Mouse (Mus musculus) C2C12 (cell line): ENCODE measurements around the gene Morn3. TPM values are rescaled to one million over a fixed set of nuclear protein-coding genes. Genes with fewer than 3 reads are reported as not detected.

ENCODE experiments used
- H3K27me3 ChIP-seq: one replicate; pipeline ENCODE4 v1.6.1; 2011; ENCODE audit not compliant: control insufficient read depth, insufficient read depth, insufficient read length
- H3K36me3 ChIP-seq: one replicate; pipeline ENCODE4 v1.6.1; 2011; ENCODE audit not compliant: control insufficient read depth, insufficient read depth
- H3K4me3 ChIP-seq: one replicate; pipeline ENCODE4 v1.5.1; 2011; ENCODE audit warnings: mild to moderate bottlenecking, control low read depth; ENCODE audit not compliant: poor library complexity, insufficient read depth, severe bottlenecking
- H3K79me2 ChIP-seq: one replicate; pipeline ENCODE4 v1.6.1; 2011; ENCODE audit not compliant: control insufficient read depth, insufficient read depth
- H3K79me3 ChIP-seq: one replicate; pipeline ENCODE4 v1.6.1; 2011; ENCODE audit warnings: low read depth, control low read depth
- H3ac ChIP-seq: one replicate; pipeline ENCODE3; 2011; ENCODE audit warnings: low read depth; ENCODE audit not compliant: control insufficient read depth, insufficient read length
- CEBPB ChIP-seq: IDR thresholded peaks from one replicate; pipeline ENCODE4 v1.6.1; 2011; ENCODE audit warnings: low read depth, mild to moderate bottlenecking, control low read depth, moderate library complexity
- CTCF ChIP-seq: IDR thresholded peaks from one replicate; pipeline ENCODE4 v1.5.1; 2011; ENCODE audit not compliant: control insufficient read depth, insufficient read depth, insufficient read length
- FOSL1 ChIP-seq: IDR thresholded peaks from one replicate; pipeline ENCODE4 v1.8.0; 2011; ENCODE audit warnings: mild to moderate bottlenecking, low read length; ENCODE audit not compliant: poor library complexity, insufficient read depth, severe bottlenecking
- MAX ChIP-seq: IDR thresholded peaks from one replicate; pipeline ENCODE4 v1.6.1; 2011; ENCODE audit warnings: mild to moderate bottlenecking, control low read depth
- MYOD1 ChIP-seq: IDR thresholded peaks from one replicate; pipeline ENCODE4 v1.6.1; 2011; ENCODE audit warnings: low read depth; ENCODE audit not compliant: control insufficient read depth, insufficient read length
- MYOG ChIP-seq: IDR thresholded peaks from one replicate; pipeline ENCODE4 v1.6.1; 2011; ENCODE audit not compliant: control insufficient read depth, insufficient read length; ENCODE audit errors: extremely low read depth
- USF1 ChIP-seq: IDR thresholded peaks from one replicate; pipeline ENCODE4 v1.6.1; 2011; ENCODE audit warnings: low read depth, mild to moderate bottlenecking, control low read depth, moderate library complexity
- polyA plus RNA-seq: library from polyadenylated mRNA; unstranded; fragments of >200 nt; fragmentation: generic; extraction: Trizol; gene quantifications from one replicate; pipeline ENCODE4 v1.2.1, GENCODE M21; 2012; ENCODE audit warnings: missing spikeins

The Morn3 gene
- polyA plus RNA-seq, 1 experiment = not detected

DNA sequence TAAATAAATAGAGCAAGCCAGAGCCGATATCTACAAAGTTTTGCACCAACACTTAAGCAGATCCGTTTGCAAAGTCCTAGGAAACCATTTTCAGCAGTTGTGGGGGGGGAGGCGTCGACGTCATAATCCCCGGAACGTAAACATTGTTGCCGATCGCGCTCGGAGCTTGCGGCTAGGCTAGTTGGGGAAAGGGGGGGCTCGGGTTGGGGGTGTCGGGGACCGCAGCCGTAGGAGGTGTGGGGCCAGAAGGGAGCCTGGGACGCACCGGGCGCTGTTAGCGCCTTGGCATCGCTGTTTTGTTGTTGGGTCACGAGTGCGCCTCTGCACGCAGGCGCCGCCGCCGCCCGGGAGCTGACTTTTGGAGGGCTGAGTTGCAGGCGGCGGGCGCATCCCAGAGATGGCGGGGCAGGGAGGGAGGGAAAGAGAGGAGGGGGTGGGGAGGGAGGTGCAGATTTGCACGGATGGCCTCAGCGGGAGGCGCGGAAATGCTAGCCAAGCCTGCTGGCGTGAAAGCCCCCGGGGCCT is 57.8 kb downstream of the Morn3 start:
- Histone ChIP-seq H3K79me2 (no peaks in the 10 kb centered on the region), H3K27me3 (no peaks in the 10 kb centered on the region), H3K36me3 (no peaks in the 10 kb centered on the region), H3K79me3 (no peaks in the 10 kb centered on the region), H3K4me3 (peak overlapping the region; percentile 51), H3ac (peak overlapping the region; percentile 79)
- no peak for TF ChIP-seq USF1
- TF ChIP-seq FOSL1 = no peak
- TF ChIP-seq MYOG = no peak
- TF ChIP-seq CEBPB = no peak
- TF ChIP-seq CTCF = no peak
- no peak for TF ChIP-seq MYOD1

- no peaks in the 10 kb centered on the region for H3K79me3 ChIP-seq
- no peak for TF ChIP-seq USF1
- no peak for TF ChIP-seq MYOG
- no peak for TF ChIP-seq CEBPB
- TF ChIP-seq CTCF = no peak
- no peak for TF ChIP-seq MAX
- TF ChIP-seq MYOD1 = no peak
- no peak for TF ChIP-seq FOSL1
- no peaks in the 10 kb centered on the region for H3K27me3 ChIP-seq
- peak overlapping the region; percentile 51 for H3K4me3 ChIP-seq
- H3K36me3 ChIP-seq = no peaks in the 10 kb centered on the region
- peak overlapping the region; percentile 78 for H3ac ChIP-seq
- H3K79me2 ChIP-seq = no peaks in the 10 kb centered on the region
Observed at GRCm38 (mm10) chr5:122988021-122988751, 58.6 kb downstream of the Morn3 start.

- no peaks in the 10 kb centered on the region for H3K27me3 ChIP-seq
- no peaks in the 10 kb centered on the region for H3K36me3 ChIP-seq
- no peaks in the 10 kb centered on the region for H3K79me2 ChIP-seq
- H3ac ChIP-seq = peak overlapping the region; percentile 78
- TF ChIP-seq MYOG (no peak), CTCF (no peak), CEBPB (no peak), MAX (no peak), MYOD1 (no peak), USF1 (no peak), FOSL1 (no peak)
- H3K4me3 ChIP-seq = peak overlapping the region; percentile 51
- no peaks in the 10 kb centered on the region for H3K79me3 ChIP-seq
Observed at GRCm38 (mm10) chr5:122987211-122988020, 59.4 kb downstream of the Morn3 start.

- Histone ChIP-seq H3K27me3 (no peaks in the 10 kb centered on the region), H3K79me2 (no peaks in the 10 kb centered on the region), H3K36me3 (no peaks in the 10 kb centered on the region), H3K4me3 (no peak overlapping the region), H3ac (no peak overlapping the region), H3K79me3 (no peaks in the 10 kb centered on the region)
- TF ChIP-seq MAX (no peak), MYOG (no peak), MYOD1 (no peak), CTCF (no peak), FOSL1 (no peak), CEBPB (no peak), USF1 (no peak)
Observed at GRCm38 (mm10) chr5:122986091-122986493, 60.7 kb downstream of the Morn3 start.

Other genes with a start within 250 kb of the Morn3 start
- 223 TPM for gene Anapc5, start 225.7 kb downstream of the Morn3 start, polyA plus RNA-seq
- gene Rnf34, start 197.0 kb downstream of the Morn3 start, polyA plus RNA-seq = 8.1 TPM
- gene Kdm2b, start 57.2 kb downstream of the Morn3 start, polyA plus RNA-seq = 15.3 TPM
- 10.8 TPM for gene Orai1, start 31.9 kb downstream of the Morn3 start, polyA plus RNA-seq
- 10.4 TPM for gene Tmem120b, start 21.4 kb upstream of the Morn3 start, polyA plus RNA-seq
- 1.9 TPM for gene Rhof, start 85.7 kb upstream of the Morn3 start, polyA plus RNA-seq
- 4.4 TPM for gene Setd1b, start 95.2 kb upstream of the Morn3 start, polyA plus RNA-seq
- 33.2 TPM for gene Psmd9, start 122.4 kb upstream of the Morn3 start, polyA plus RNA-seq
- gene Hpd, start 135.7 kb upstream of the Morn3 start, polyA plus RNA-seq = not detected
- 0.13 TPM for gene Wdr66, start 205.1 kb upstream of the Morn3 start, polyA plus RNA-seq